Mouse (Mus musculus): ENCODE measurements at regions not wholly inside any gene's neighbourhood (a gene's known extent, or its start where the extent isn't known, plus 50 kb on each side); places are given as distances from the start of the nearest gene placed in this dataset.

DNA sequence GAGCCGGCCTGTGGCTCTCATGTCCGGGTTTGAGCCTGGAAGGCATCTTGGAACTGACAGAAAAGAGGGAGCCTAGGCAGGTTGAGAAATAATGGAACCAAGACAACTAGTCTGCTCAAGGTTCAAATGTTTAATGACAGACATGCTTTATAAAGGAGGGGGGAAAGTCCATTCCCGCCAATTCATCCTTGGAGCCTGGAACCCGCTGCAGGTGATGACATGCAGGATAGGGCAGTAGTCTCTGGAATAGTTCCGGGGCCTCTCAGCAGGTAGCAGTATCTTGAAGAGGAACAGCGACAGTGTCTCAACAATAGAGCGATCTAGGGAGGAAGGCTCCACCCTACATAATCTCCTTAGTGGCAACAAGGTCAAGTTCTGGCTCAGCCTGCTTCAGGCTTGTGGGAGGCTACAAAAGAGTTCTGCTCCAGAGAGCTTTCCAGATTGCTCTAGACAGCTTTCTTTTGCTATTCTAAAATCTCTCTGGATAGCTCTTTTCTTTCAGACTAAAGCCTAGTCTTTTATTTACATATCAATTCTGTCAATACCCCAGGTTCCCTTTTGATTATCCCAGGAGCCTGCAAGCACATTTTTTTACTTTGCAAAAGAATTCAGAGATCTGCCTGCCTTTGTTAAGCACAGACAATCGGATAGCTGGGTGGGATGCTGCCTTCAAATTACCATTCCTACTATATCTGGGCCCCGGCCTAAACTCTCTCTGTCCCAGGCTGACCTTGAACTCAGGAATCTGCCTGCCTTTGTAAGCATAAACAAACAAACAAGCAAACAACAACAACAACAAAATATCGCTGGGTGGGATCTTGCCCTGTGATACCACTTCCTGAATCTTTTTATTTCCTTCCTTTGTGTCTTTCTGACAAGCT lies 76.8 kb upstream of the Ddhd1 start:
- Histone ChIP-seq H3K79me2 (ENCODE audit: control insufficient read depth, insufficient read depth) (no peaks in the 10 kb centered on the region), H3K4me3 (no peak overlapping the region), H3ac (ENCODE audit: control insufficient read depth, insufficient read length) (no peak overlapping the region), H3K36me3 (ENCODE audit: control insufficient read depth, insufficient read depth) (no peaks in the 10 kb centered on the region), H3K27me3 (ENCODE audit: control insufficient read depth, insufficient read depth, insufficient read length) (no peaks in the 10 kb centered on the region), H3K4me2 (ENCODE audit: low read depth) (no peak overlapping the region)
- TF ChIP-seq TCF3 (IDR thresholded peaks at IDR 0.05; ENCODE audit: insufficient read length, low read depth) = no peak
- TF ChIP-seq MYOD1 (IDR thresholded peaks at IDR 0.05; ENCODE audit: control insufficient read depth in 1 of 3, insufficient read length in 2 of 3, low read depth in 2 of 3) = no peak
- no peak for TF ChIP-seq E2F4 (IDR thresholded peaks at IDR 0.05; ENCODE audit: insufficient read depth)
- TF ChIP-seq MYOG (IDR thresholded peaks at IDR 0.05; ENCODE audit: control insufficient read depth in 1 of 3, insufficient read depth in 1 of 3, insufficient read length in 2 of 3, low read depth in 2 of 3) = no peak
- no peak for TF ChIP-seq USF1 (IDR thresholded peaks at IDR 0.05; ENCODE audit: low read depth)
- TF ChIP-seq POLR2A (IDR thresholded peaks at IDR 0.05; ENCODE audit: insufficient read length, low read depth) = no peak
- no peak for TF ChIP-seq CEBPB (IDR thresholded peaks at IDR 0.05; ENCODE audit: insufficient read depth, poor library complexity, severe bottlenecking)
- no peak for TF ChIP-seq POLR2AphosphoS2 (IDR thresholded peaks at IDR 0.05; ENCODE audit: insufficient read length, low read depth)
- TF ChIP-seq MAX (IDR thresholded peaks at IDR 0.05; ENCODE audit: low read depth) = no peak
- no peak for TF ChIP-seq REST (IDR thresholded peaks at IDR 0.05; ENCODE audit: insufficient read depth, insufficient read length)
- no peak for TF ChIP-seq SRF (IDR thresholded peaks at IDR 0.05; ENCODE audit: control insufficient read depth, insufficient read length, low read depth)
- TF ChIP-seq TCF12 (IDR thresholded peaks at IDR 0.05; ENCODE audit: insufficient read depth, poor library complexity, severe bottlenecking) = no peak

DNA sequence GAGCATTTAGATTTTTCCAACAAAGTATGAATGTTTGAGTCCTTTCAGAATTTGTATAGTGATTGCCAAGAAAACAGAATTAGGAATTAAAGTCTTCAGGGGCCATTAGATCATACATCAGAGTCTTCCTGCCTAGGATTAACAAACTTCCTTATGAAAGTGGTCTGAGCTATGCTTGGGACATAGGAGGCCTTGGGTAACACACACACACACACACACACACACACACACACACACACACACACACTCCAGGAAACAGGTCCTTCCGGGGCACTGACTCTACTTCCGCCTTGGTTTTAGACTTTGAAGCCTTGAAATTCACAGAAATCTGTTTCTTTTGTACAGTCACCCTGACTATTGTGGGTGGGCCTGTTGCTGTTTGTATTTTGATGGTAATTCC lies 80.0 kb upstream of the Ddhd1 start:
- H3K27me3 ChIP-seq (ENCODE audit: control insufficient read depth, insufficient read depth, insufficient read length) = no peaks in the 10 kb centered on the region
- H3K4me2 ChIP-seq (ENCODE audit: low read depth) = no peak overlapping the region
- H3K36me3 ChIP-seq (ENCODE audit: control insufficient read depth, insufficient read depth) = no peaks in the 10 kb centered on the region
- TF ChIP-seq REST (IDR thresholded peaks at IDR 0.05; ENCODE audit: insufficient read depth, insufficient read length) = no peak
- no peak for TF ChIP-seq TCF3 (IDR thresholded peaks at IDR 0.05; ENCODE audit: insufficient read length, low read depth)
- no peak for TF ChIP-seq POLR2AphosphoS2 (IDR thresholded peaks at IDR 0.05; ENCODE audit: insufficient read length, low read depth)
- no peak for TF ChIP-seq USF1 (IDR thresholded peaks at IDR 0.05; ENCODE audit: low read depth)
- no peak for TF ChIP-seq TCF12 (IDR thresholded peaks at IDR 0.05; ENCODE audit: insufficient read depth, poor library complexity, severe bottlenecking)
- TF ChIP-seq MAX (IDR thresholded peaks at IDR 0.05; ENCODE audit: low read depth) = no peak
- TF ChIP-seq MYOD1 (IDR thresholded peaks at IDR 0.05; ENCODE audit: control insufficient read depth in 1 of 3, insufficient read length in 2 of 3, low read depth in 2 of 3) = no peak
- TF ChIP-seq SRF (IDR thresholded peaks at IDR 0.05; ENCODE audit: control insufficient read depth, insufficient read length, low read depth) = no peak
- TF ChIP-seq E2F4 (IDR thresholded peaks at IDR 0.05; ENCODE audit: insufficient read depth) = no peak
- TF ChIP-seq POLR2A (IDR thresholded peaks at IDR 0.05; ENCODE audit: insufficient read length, low read depth) = no peak
- TF ChIP-seq MYOG (IDR thresholded peaks at IDR 0.05; ENCODE audit: control insufficient read depth in 1 of 3, insufficient read depth in 1 of 3, insufficient read length in 2 of 3, low read depth in 2 of 3) = no peak
- TF ChIP-seq CEBPB (IDR thresholded peaks at IDR 0.05; ENCODE audit: insufficient read depth, poor library complexity, severe bottlenecking) = no peak
- no peak overlapping the region for H3ac ChIP-seq (ENCODE audit: control insufficient read depth, insufficient read length)
- no peaks in the 10 kb centered on the region for H3K79me2 ChIP-seq (ENCODE audit: control insufficient read depth, insufficient read depth)
- H3K4me3 ChIP-seq = no peak overlapping the region

DNA sequence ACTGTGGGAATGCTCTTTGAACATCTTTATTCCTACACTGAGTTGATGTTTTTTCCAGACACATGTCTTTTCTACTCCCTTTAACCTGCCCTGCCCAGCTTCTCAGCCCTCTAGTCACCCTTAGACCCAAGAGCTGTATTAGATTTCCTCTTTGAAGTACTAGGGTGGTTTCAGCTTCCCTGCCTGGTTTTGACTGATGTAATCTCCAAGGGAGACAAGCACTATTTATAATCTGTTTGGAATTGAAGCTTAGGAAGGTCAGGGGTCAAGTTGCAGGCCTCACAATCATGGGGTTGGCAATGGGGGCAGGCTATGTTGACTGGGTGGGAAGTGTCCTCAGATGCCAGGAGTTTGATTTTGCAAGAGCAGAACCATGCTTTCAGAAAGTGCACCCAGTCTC lies 81.7 kb upstream of the Ddhd1 start:
- TF ChIP-seq CEBPB (IDR thresholded peaks at IDR 0.05; ENCODE audit: insufficient read depth, poor library complexity, severe bottlenecking) (peak; percentile 50; the same call in 1 of the 2 replicates), SRF (IDR thresholded peaks at IDR 0.05; ENCODE audit: control insufficient read depth, insufficient read length, low read depth) (no peak), MAX (IDR thresholded peaks at IDR 0.05; ENCODE audit: low read depth) (no peak), MYOG (IDR thresholded peaks at IDR 0.05; ENCODE audit: control insufficient read depth in 1 of 3, insufficient read depth in 1 of 3, insufficient read length in 2 of 3, low read depth in 2 of 3) (no peak), USF1 (IDR thresholded peaks at IDR 0.05; ENCODE audit: low read depth) (no peak)
- no peak overlapping the region for H3ac ChIP-seq (ENCODE audit: control insufficient read depth, insufficient read length)
- no peaks in the 10 kb centered on the region for H3K27me3 ChIP-seq (ENCODE audit: control insufficient read depth, insufficient read depth, insufficient read length)
- H3K79me2 ChIP-seq (ENCODE audit: control insufficient read depth, insufficient read depth) = no peaks in the 10 kb centered on the region
- no peaks in the 10 kb centered on the region for H3K36me3 ChIP-seq (ENCODE audit: control insufficient read depth, insufficient read depth)
- H3K4me2 ChIP-seq (ENCODE audit: low read depth) = peak overlapping the region; percentile 8
- H3K4me3 ChIP-seq = no peak overlapping the region

DNA sequence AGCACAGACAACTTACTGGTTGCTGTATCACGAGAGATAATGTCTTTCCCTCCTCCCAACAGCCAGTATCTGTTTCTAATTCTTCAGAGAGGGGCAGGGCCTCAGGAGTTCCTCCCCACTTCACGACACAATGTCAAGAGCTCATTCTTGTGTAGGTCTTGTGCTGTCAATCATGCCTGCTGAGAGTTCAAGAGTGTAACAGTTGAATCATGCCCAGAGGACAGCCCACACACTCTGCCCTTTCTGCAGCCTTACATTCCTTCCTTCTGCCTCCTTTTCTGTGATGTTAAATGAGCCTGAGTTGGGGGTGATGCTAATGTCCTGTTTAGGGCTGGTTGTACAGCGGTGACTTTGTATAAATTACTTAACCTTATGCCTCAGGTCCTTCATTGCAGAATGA lies 82.7 kb upstream of the Ddhd1 start:
- Histone ChIP-seq H3ac (ENCODE audit: control insufficient read depth, insufficient read length) (no peak overlapping the region), H3K36me3 (ENCODE audit: control insufficient read depth, insufficient read depth) (no peaks in the 10 kb centered on the region), H3K4me3 (no peak overlapping the region), H3K4me2 (ENCODE audit: low read depth) (no peak overlapping the region), H3K79me2 (ENCODE audit: control insufficient read depth, insufficient read depth) (no peaks in the 10 kb centered on the region), H3K27me3 (ENCODE audit: control insufficient read depth, insufficient read depth, insufficient read length) (no peaks in the 10 kb centered on the region)
- TF ChIP-seq MYOD1 (IDR thresholded peaks at IDR 0.05; ENCODE audit: control insufficient read depth in 1 of 3, insufficient read length in 2 of 3, low read depth in 2 of 3) = no peak

DNA sequence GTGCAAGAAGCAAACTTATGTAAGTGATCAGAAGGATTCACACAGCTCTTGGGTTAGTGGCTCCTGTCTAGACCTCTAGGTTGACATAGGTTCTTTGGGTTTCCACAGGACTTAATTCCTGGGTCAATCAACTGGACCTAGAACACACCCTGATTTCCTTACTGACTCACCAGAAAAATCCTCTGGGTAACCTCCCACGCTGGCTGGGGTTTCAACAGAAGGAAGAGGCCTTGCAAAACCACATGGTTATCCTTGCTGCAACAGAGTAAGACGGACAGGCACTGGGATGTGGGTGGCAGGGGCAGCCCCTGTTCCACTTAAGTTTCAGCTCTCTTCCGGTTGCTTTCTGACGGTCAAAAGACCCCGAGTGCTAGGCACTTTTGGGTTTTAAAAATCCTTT lies 88.2 kb upstream of the Ddhd1 start:
- TF ChIP-seq CEBPB (IDR thresholded peaks at IDR 0.05; ENCODE audit: insufficient read depth, poor library complexity, severe bottlenecking) (peak; percentile 74; the same call in 1 of the 2 replicates), MAX (IDR thresholded peaks at IDR 0.05; ENCODE audit: low read depth) (peak; percentile 67), TCF3 (IDR thresholded peaks at IDR 0.05; ENCODE audit: insufficient read length, low read depth) (no peak)
- Histone ChIP-seq H3K79me2 (ENCODE audit: control insufficient read depth, insufficient read depth) (no peaks in the 10 kb centered on the region), H3K4me3 (no peak overlapping the region), H3K36me3 (ENCODE audit: control insufficient read depth, insufficient read depth) (no peaks in the 10 kb centered on the region), H3K4me2 (ENCODE audit: low read depth) (peak overlapping the region; percentile 64), H3K27me3 (ENCODE audit: control insufficient read depth, insufficient read depth, insufficient read length) (no peaks in the 10 kb centered on the region), H3ac (ENCODE audit: control insufficient read depth, insufficient read length) (no peak overlapping the region)

All from myocyte (in vitro differentiated cells).